Mouse (Mus musculus) frontal cortex, postnatal 25 days (tissue): Measurements from ENCODE around the gene Ccdc34.

ENCODE experiments used
- DNase-seq, 2 experiments: peaks; one replicate each; pipeline ENCODE4 v3.0.0; 2022; ENCODE audit warnings: low spot score in 2 of 2

The Ccdc34 gene

DNA sequence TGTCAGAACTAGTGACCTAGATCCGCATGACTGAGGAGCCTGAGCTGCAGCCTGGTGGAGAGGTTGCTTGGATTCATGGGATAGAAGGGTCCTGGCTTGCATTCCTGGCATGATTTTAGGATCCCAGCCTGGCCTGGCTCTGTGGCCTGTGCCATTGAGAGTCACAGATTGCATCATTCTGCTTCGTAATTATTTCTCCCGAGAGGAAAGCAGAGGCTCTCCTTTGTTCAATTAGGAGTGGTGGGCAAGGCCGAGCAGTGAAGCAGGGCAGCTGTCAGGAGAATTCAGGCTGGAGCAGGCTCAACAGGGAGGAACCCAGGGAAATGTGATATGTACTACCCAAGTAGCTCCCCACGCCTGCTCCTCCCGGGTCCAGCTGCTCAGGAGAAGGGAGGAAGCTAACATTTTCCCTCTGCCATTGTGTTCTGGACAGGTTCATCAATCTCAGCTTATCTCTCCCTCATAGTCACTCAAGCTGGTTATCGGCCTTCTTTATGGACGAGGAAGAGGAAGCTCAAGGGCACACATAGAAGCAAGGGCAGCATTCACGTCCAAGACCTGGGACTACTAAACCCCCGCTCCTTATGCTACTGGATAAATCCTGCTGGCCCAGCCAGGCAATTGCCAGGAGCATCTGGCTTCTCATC, 162.2 kb downstream of the Ccdc34 start:
- no peak for DNase-seq

- DNase-seq, result no peak
Measured at GRCm38 (mm10) chr2:110180316-110180670, 162.7 kb downstream of the Ccdc34 start.

- no peak for DNase-seq
Measured at GRCm38 (mm10) chr2:110181666-110182065, 164.0 kb downstream of the Ccdc34 start.

GRCm38 (mm10) chr2:110182248-110182647, 164.6 kb downstream of the Ccdc34 start:
- DNase-seq, result no peak

DNA sequence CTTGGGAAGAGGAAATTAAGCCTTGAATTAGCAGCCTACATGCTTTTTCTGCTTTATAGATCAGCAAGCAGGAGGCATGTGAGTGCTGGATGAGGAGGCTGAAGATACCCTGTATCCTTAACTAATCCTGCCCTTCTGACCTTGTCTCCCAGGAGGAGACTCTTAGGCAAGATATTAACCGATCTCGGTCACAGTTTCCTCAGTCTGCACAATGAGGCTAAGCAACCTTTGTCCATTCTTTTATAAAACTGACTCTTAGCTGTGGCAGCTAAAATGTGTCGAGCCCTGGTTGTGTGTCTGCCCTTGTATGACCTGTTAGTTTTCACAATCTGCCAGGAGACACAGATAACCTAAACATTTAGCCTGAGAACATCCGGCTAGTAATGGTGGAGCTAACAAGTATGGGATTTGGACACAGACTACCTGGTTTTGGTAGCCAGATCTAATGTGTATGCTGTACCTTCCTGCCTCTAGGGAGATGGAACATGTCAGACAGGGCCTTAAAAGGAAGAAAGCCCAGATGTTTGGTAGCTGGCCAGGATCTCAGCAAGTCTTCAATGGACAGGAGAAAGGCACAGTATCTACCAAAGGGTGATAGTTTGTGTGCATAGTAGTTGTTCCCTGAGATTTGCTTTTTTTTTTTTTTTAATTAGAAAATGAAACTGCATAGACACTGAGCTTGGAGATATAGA, 165.3 kb downstream of the Ccdc34 start:
- no peak for DNase-seq

- DNase-seq, result no peak
Measured at GRCm38 (mm10) chr2:110184071-110184470, 166.5 kb downstream of the Ccdc34 start.

- DNase-seq, result no peak
Measured at GRCm38 (mm10) chr2:110186427-110186980, 168.9 kb downstream of the Ccdc34 start.

- no peak for DNase-seq
Measured at GRCm38 (mm10) chr2:110188696-110189397, 171.2 kb downstream of the Ccdc34 start.

GRCm38 (mm10) chr2:110190416-110190815, 172.8 kb downstream of the Ccdc34 start:
- no peak for DNase-seq

- DNase-seq, result no peak
Measured at GRCm38 (mm10) chr2:110191186-110191690, 173.6 kb downstream of the Ccdc34 start.

GRCm38 (mm10) chr2:110191965-110192701, 174.5 kb downstream of the Ccdc34 start:
- no peak for DNase-seq

GRCm38 (mm10) chr2:110192702-110193312, 175.2 kb downstream of the Ccdc34 start:
- no peak for DNase-seq

DNA sequence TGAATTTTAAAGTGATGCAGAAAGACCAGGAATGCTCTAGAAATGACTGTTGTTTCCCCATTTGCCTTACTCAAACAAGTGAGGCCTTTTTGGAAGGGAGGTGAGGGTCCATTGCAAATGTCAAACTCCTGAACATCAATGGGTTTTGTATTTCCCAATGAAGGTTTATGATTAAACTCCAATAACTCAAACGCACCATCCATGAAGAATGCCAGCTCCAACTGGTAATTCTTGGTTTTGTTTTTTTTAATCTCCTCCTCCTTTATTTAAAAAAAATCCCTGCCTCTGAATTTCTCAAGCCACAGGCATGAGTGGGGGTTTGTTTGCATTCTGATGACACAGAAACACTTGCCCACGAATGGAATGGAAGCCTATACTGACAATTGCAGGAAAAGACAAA, 178.9 kb downstream of the Ccdc34 start:
- DNase-seq, result no peak

DNA sequence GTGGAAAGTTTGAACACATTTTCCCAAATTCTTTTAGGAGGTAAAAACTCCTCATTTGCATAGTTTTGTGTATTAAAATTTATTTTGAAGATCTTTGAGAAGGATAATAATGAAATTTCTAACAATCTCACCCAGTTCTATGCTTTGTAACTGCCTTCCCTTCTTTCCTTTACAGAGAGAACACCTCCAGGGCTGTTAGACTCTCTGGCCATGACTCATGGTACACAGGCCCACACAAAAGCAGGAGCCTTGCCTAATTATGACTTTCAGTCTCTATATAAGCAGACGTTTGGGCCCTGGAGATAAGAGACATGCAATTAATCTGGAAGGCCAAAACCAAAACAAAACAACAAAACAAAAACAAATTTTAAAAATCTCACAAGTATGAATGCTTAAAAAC, 182.0 kb downstream of the Ccdc34 start:
- no peak for DNase-seq

DNA sequence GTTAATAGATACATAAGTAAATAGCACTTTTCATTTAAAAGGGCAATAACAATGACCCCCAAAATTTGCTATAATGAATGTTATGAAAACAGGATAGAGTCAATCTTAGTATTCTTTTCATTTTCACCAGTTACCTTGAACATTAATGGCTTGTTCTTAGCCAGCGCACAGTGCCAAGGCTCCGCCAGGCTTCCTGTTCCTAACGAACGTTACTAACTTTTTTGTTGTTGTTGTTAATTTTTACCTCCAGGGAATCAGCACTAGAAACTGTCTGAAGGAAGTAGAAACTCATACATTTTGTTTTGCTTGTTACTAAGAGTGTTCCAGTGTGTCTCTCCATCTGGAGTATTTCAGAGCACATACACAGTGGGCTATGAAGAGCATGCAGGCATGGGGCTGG, 184.2 kb downstream of the Ccdc34 start:
- no peak for DNase-seq

GRCm38 (mm10) chr2:110202716-110203497, 185.3 kb downstream of the Ccdc34 start:
- no peak for DNase-seq

GRCm38 (mm10) chr2:110204169-110204568, 186.6 kb downstream of the Ccdc34 start:
- no peak for DNase-seq

DNA sequence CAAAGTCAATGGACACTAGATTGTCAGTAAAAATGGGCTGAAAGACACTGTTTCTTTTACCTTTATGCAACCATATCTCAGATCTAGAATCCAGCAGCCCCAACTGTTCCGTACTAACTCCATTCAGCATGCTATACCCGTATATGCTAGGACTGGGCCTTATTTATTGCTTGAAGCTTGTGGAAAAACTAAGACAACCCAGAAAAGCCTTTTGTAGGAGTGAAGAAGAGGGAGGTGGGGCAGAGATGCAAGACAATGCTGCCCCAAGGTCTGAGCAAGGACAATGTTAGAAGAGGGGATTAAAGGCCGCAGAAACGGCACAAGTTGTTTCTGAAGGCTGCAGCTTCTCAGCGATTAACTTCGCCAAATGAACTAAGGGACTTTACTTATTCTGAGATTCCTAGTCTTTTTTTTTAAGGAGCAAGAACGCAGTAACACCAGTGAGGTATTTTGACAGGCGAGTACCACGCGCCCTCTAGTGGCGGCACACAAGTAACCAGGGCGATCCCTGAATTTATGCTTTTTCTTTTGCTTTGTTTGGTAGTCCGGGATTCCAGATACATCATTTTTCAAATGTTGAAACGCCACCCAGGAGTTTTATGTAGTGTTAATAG, 187.2 kb downstream of the Ccdc34 start:
- peak; percentile 66 to 69 for DNase-seq

DNA sequence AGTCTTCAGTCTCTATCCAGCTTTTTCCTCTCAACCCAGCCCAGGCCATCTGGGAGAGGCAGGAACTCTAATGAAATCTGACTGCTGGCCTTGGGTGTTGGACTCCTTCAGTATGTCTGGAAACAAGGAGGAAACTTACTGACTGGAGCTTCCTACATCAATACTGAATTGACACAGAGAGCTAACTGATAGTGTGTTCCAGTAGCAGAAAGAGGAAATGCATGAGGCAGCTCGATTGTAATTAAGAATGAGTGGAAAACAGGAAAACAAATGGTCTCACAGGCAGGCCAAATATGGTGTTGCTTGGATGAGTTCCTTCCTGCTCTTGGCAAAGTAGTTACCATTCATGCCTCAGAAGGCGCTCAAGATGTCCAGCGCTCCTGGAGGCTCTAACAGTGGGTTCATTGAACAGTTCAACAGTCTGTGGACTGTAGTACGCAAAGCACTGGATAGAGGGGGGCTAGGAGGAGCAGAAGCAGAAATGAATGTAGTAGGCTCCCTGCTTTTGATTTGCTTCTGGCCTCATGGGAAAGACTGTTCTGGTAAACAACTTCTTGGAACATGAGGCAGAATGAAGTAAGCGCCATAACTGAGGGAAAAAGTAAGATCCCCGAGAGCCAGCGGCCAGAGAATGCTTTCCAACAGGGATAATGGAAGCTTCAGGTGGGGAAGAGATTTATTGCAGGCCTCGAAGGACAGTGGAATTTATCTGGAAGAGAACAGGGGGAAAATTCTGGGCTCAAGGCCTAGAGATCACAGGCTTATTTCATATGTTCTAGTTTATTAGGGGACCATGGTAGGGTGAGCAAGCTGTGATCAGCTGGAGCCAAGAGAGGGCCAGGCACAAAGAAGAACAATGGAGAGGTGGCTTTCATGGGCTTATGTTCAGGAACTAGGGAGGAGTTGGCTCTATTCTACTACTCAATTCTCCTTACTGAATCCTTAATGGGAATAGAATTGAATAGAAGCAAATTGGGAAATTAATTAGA, 193.2 kb downstream of the Ccdc34 start:
- no peak for DNase-seq
